Mouse (Mus musculus): ENCODE measurements at regions not wholly inside any gene's neighbourhood (a gene's known extent, or its start where the extent isn't known, plus 50 kb on each side); places are given as distances from the start of the nearest gene placed in this dataset.

DNA sequence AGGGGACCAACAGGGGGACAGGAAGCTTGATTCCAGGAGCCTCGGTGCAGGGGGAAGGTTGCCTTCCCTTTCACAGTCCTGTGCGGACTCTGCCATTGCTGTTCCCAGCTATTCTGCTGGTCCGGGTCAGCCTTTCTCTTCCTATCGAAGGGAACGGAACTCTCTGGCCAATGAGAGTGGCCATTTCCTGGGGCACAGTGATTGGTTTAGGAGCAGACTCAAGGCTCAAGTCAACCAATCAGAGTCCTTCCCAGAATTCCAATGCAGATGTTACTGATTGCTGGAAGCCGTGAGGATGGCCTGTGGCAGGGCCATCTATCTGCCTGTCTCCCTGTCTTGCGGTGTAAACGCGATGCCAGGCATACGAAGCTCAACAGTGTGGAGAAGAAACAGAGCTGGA, 145.3 kb downstream of the Bmp7 start:
- Histone ChIP-seq H3K9ac (replicated peaks) (no peak overlapping the region), H3K4me3 (ENCODE audit: insufficient read depth in 1 of 2, low read depth in 2 of 2, low read length in 2 of 2) (no peak overlapping the region), H3K27ac (no peak overlapping the region), H3K9me3 (ENCODE audit: control insufficient read depth, low read length) (no peaks in the 10 kb centered on the region), H3K4me2 (ENCODE audit: low read depth) (no peak overlapping the region), H3K27me3 (ENCODE audit: control insufficient read depth, insufficient read depth, low read length) (no peaks in the 10 kb centered on the region; the same call in 1 of the 2 replicates), H3K36me3 (replicated peaks; ENCODE audit: control insufficient read depth, insufficient read depth, low read depth) (no peaks in the 10 kb centered on the region), H3K4me1 (replicated peaks; ENCODE audit: control insufficient read depth in 2 of 2, insufficient read depth in 2 of 2, low read length in 1 of 2) (no peaks in the 10 kb centered on the region)
- TF ChIP-seq EP300 (IDR thresholded peaks at IDR 0.05; ENCODE audit: low read depth) (no peak), CTCF (IDR thresholded peaks at IDR 0.05; ENCODE audit: low read depth) (no peak)
- ATAC-seq (ENCODE audit: insufficient read depth) = no peak
- WGBS (ENCODE audit: insufficient replicate concordance) = 64% methylated on average over 10 of the region's 10 CpGs
- DNase-seq (ENCODE audit: low read depth in 3 of 3, low spot score in 3 of 3) = no peak

DNA sequence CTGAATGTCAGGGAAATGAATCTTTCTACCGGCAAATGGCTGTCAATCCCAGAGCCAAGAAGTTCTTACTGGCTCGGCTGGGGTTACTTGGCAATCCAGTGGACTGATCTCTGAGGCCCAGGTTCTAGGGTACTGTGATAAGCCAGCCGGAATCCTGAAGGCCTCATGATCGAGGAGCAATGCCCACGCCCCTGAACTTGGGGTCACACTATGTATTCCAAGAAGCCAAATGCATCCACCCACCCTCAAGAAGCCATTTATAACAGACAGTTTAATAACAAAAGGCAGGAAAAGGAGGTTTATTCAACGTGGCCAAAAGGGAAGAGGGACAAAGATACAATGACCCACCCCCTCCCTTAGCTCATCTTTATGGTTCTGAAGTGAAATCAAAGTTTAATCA, 144.0 kb downstream of the Bmp7 start:
- no peak for ATAC-seq (ENCODE audit: insufficient read depth)
- no peak overlapping the region for H3K4me2 ChIP-seq (ENCODE audit: low read depth)
- no peak overlapping the region for H3K4me3 ChIP-seq (ENCODE audit: insufficient read depth in 1 of 2, low read depth in 2 of 2, low read length in 2 of 2)
- H3K9ac ChIP-seq (replicated peaks) = no peak overlapping the region
- no peaks in the 10 kb centered on the region for H3K36me3 ChIP-seq (replicated peaks; ENCODE audit: control insufficient read depth, insufficient read depth, low read depth)
- DNase-seq (ENCODE audit: low read depth in 3 of 3, low spot score in 3 of 3) = no peak
- no peak overlapping the region for H3K27ac ChIP-seq
- no peaks in the 10 kb centered on the region for H3K27me3 ChIP-seq (ENCODE audit: control insufficient read depth, insufficient read depth, low read length)
- H3K9me3 ChIP-seq (ENCODE audit: control insufficient read depth, low read length) = no peaks in the 10 kb centered on the region
- no peak for TF ChIP-seq EP300 (IDR thresholded peaks at IDR 0.05; ENCODE audit: low read depth)
- no peak for TF ChIP-seq CTCF (IDR thresholded peaks at IDR 0.05; ENCODE audit: low read depth)
- WGBS (ENCODE audit: insufficient replicate concordance) = 46% methylated on average over 6 of the region's 6 CpGs
- H3K4me1 ChIP-seq (replicated peaks; ENCODE audit: control insufficient read depth in 2 of 2, insufficient read depth in 2 of 2, low read length in 1 of 2) = no peaks in the 10 kb centered on the region

DNA sequence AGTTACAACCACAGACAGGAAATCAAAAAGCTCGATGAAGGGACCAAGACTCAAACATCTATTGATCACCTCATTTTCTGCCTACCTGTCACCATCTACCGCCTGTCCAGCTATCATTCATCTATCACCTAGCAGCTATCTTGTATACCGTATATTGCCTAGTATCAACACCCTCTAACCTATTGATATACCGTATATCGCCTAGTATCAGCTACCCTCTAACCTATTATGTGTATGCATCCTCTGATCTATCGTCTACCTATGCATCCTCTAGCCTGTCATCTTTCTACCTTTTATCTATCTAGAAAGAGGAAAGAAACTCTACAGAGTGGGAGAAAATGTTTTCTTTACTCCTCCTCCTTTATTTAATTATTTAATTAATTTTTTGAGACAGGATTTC, 143.2 kb downstream of the Bmp7 start:
- ATAC-seq (ENCODE audit: insufficient read depth) = no peak
- Histone ChIP-seq H3K4me1 (replicated peaks; ENCODE audit: control insufficient read depth in 2 of 2, insufficient read depth in 2 of 2, low read length in 1 of 2) (no peaks in the 10 kb centered on the region), H3K36me3 (replicated peaks; ENCODE audit: control insufficient read depth, insufficient read depth, low read depth) (no peaks in the 10 kb centered on the region), H3K9ac (replicated peaks) (no peak overlapping the region), H3K4me3 (ENCODE audit: insufficient read depth in 1 of 2, low read depth in 2 of 2, low read length in 2 of 2) (no peak overlapping the region), H3K4me2 (ENCODE audit: low read depth) (no peak overlapping the region), H3K27me3 (ENCODE audit: control insufficient read depth, insufficient read depth, low read length) (no peaks in the 10 kb centered on the region), H3K27ac (no peak overlapping the region), H3K9me3 (ENCODE audit: control insufficient read depth, low read length) (no peaks in the 10 kb centered on the region)
- no peak for DNase-seq (ENCODE audit: low read depth in 3 of 3, low spot score in 3 of 3)
- TF ChIP-seq CTCF (IDR thresholded peaks at IDR 0.05; ENCODE audit: low read depth) (no peak), EP300 (IDR thresholded peaks at IDR 0.05; ENCODE audit: low read depth) (no peak)
- WGBS (ENCODE audit: insufficient replicate concordance) = 35% methylated on average over 6 of the region's 6 CpGs

DNA sequence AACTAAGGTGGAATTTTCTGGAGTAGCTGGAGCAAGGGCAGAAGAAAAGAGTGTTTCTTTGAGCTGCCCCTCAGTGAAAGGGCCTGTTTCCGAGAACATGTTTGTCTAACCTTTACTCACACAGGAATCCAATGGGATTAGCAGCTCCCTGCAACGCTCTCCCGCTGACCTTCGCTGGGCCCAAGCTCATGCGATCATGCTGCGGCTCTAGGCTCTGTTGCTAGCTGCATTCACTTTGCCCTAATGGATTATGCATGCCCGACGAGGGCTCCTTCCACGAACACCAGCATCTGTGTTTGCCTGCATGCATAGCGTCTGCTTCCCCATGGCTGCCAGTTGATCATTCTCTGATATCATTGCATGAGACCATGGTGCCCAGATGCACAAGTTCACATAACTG, 140.2 kb downstream of the Bmp7 start:
- H3K4me3 ChIP-seq (ENCODE audit: insufficient read depth in 1 of 2, low read depth in 2 of 2, low read length in 2 of 2) = no peak overlapping the region
- H3K4me1 ChIP-seq (replicated peaks; ENCODE audit: control insufficient read depth in 2 of 2, insufficient read depth in 2 of 2, low read length in 1 of 2) = no peaks in the 10 kb centered on the region
- H3K27ac ChIP-seq = no peak overlapping the region
- no peaks in the 10 kb centered on the region for H3K9me3 ChIP-seq (ENCODE audit: control insufficient read depth, low read length)
- 64% methylated on average over 10 of the region's 10 CpGs for WGBS (ENCODE audit: insufficient replicate concordance)
- H3K36me3 ChIP-seq (replicated peaks; ENCODE audit: control insufficient read depth, insufficient read depth, low read depth) = no peaks in the 10 kb centered on the region
- H3K9ac ChIP-seq (replicated peaks) = no peak overlapping the region
- DNase-seq (ENCODE audit: low read depth in 3 of 3, low spot score in 3 of 3) (no peak), ATAC-seq (ENCODE audit: insufficient read depth) (no peak)
- no peaks in the 10 kb centered on the region for H3K27me3 ChIP-seq (ENCODE audit: control insufficient read depth, insufficient read depth, low read length)
- TF ChIP-seq EP300 (IDR thresholded peaks at IDR 0.05; ENCODE audit: low read depth) = no peak
- no peak for TF ChIP-seq CTCF (IDR thresholded peaks at IDR 0.05; ENCODE audit: low read depth)
- H3K4me2 ChIP-seq (ENCODE audit: low read depth) = no peak overlapping the region

DNA sequence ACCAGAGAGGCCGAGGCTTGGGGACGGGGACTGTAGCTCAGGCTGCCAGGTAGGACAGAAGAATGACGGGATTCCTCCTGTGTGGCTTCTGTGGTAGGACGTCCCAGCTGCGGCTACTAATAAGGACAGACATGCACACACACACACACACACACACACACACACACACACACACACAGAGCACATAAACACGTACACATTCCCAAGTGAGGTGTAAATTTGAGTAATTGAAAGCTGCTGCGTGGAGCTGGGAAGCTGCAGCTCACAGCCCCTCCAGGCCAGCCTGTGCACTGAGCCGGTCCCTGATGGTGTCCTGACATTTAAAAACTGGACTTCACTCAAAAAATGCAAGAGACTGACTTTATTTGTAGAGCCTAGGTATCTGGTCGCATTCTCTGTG, 139.3 kb downstream of the Bmp7 start:
- Histone ChIP-seq H3K4me1 (replicated peaks; ENCODE audit: control insufficient read depth in 2 of 2, insufficient read depth in 2 of 2, low read length in 1 of 2) (no peaks in the 10 kb centered on the region), H3K9ac (replicated peaks) (no peak overlapping the region), H3K27ac (no peak overlapping the region), H3K9me3 (ENCODE audit: control insufficient read depth, low read length) (no peaks in the 10 kb centered on the region), H3K36me3 (replicated peaks; ENCODE audit: control insufficient read depth, insufficient read depth, low read depth) (no peaks in the 10 kb centered on the region), H3K4me2 (ENCODE audit: low read depth) (no peak overlapping the region), H3K4me3 (ENCODE audit: insufficient read depth in 1 of 2, low read depth in 2 of 2, low read length in 2 of 2) (no peak overlapping the region), H3K27me3 (ENCODE audit: control insufficient read depth, insufficient read depth, low read length) (no peaks in the 10 kb centered on the region)
- TF ChIP-seq CTCF (IDR thresholded peaks at IDR 0.05; ENCODE audit: low read depth) (no peak), EP300 (IDR thresholded peaks at IDR 0.05; ENCODE audit: low read depth) (no peak)
- ATAC-seq (ENCODE audit: insufficient read depth) = no peak
- WGBS (ENCODE audit: insufficient replicate concordance) = 61% methylated on average over 9 of the region's 9 CpGs
- no peak for DNase-seq (ENCODE audit: low read depth in 3 of 3, low spot score in 3 of 3)

Measured in liver, embryonic 14.5 days (tissue).